Mouse (Mus musculus) limb, embryonic 15.5 days (tissue): ENCODE measurements around the gene Ube2h. TPM values are rescaled to one million over a fixed set of nuclear protein-coding genes. Genes with fewer than 3 reads are reported as not detected.

ENCODE experiments used
- ATAC-seq: fragments of 200-750 bp; cut with Nextera tagmentation; 2 replicates; pipeline ENCODE4 v1.8.0; 2017; ENCODE audit warnings: low read depth, moderate TSS enrichment; ENCODE audit not compliant: insufficient number of reproducible peaks, low FRiP score, low TSS enrichment
- H3K27ac ChIP-seq: fragments of 300-500 bp; sonication (generic); 2 replicates; pipeline ENCODE4 v1.5.1; 2015; ENCODE audit warnings: moderate library complexity, mild to moderate bottlenecking, inconsistent platforms
- H3K27me3 ChIP-seq: fragments of 300-500 bp; sonication (generic); 2 replicates; pipeline ENCODE4 v1.6.1; 2015; ENCODE audit warnings: inconsistent platforms
- H3K36me3 ChIP-seq: fragments of 300-500 bp; sonication (generic); 2 replicates; pipeline ENCODE4 v1.6.1; 2015; ENCODE audit warnings: inconsistent platforms
- H3K4me1 ChIP-seq: fragments of 300-500 bp; sonication (generic); 2 replicates; pipeline ENCODE4 v1.6.1; 2015; ENCODE audit warnings: inconsistent platforms
- H3K4me2 ChIP-seq: fragments of 300-500 bp; sonication (generic); 2 replicates; pipeline ENCODE4 v1.6.1; 2015; ENCODE audit warnings: mild to moderate bottlenecking, inconsistent platforms
- H3K4me3 ChIP-seq: fragments of 300-500 bp; sonication (generic); 2 replicates; pipeline ENCODE4 v1.5.1; 2015; ENCODE audit warnings: mild to moderate bottlenecking, inconsistent platforms
- H3K9ac ChIP-seq: fragments of 300-500 bp; sonication (generic); 2 replicates; pipeline ENCODE4 v1.6.1; 2015; ENCODE audit warnings: inconsistent platforms
- H3K9me3 ChIP-seq: fragments of 300-500 bp; sonication (generic); 2 replicates; pipeline ENCODE4 v1.6.1; 2016; ENCODE audit warnings: inconsistent platforms
- WGBS: fragments of 180-500 bp; shearing (Covaris S2); methylation state at CpG from one replicate; pipeline ENCODE4 v1.1.7; 2015; 5-methylcytosine and 5-hydroxymethylcytosine counted together
- polyA plus RNA-seq: library from polyadenylated mRNA; unstranded; fragments of >200 nt; fragmentation: Nextera tagmentation; extraction: Ambion mirVana; gene quantifications from 2 replicates; pipeline ENCODE4 v1.2.1, GENCODE M21; 2015

Ube2h gene
- polyA plus RNA-seq, 1 experiment from 2014 or later, result 41.8 TPM

DNA sequence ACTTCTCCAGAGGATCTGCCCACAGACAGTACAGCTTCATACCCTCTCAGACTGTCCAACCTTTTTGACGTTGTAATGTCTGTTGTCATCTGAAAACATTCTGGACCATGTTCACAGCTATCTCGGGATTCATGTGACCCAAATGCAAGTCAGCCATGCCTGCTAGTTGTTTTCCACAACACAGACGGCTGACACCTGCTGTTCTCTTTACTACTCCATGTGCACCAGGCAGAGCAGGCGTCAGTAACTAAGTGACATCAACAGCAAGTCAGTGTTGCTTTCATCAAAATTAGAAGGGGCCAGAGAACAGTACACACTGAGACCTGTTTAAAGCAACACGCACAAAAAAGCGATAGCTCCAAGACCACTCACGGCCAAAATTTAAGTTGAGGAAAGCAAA lies 36.9 kb downstream of the Ube2h start:
- Histone ChIP-seq H3K27me3 (no peaks in the 10 kb centered on the region), H3K36me3 (peaks cover 44% of the 10 kb centered on the region), H3K4me1 (peaks cover 7% of the 10 kb centered on the region; the same call in 1 of the 2 replicates), H3K27ac (no peak overlapping the region), H3K4me2 (no peak overlapping the region), H3K9me3 (no peaks in the 10 kb centered on the region), H3K4me3 (no peak overlapping the region), H3K9ac (no peak overlapping the region)
- WGBS, result 86% methylated on average over 7 of the region's 7 CpGs
- no peak for ATAC-seq

DNA sequence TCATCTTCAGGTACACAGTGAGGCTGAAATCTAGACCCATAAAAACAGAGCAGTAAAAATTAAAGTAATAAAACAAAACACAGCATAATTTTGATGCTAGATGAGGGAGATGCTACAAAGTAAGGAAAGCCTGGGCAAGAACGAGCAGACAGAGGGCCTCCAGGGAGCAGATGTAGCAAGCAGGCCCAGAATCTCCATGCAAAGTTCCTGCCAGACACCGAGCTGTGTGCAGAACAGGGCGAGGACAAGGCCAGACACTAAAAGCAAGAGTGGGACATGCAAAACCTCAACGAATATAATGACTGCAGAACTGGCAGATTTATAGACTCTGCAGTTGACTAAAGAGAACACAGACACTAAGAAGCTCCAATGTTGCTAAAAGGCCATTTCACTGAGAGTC lies 38.9 kb downstream of the Ube2h start:
- Histone ChIP-seq H3K27ac (no peak overlapping the region), H3K4me2 (no peak overlapping the region), H3K9ac (no peak overlapping the region), H3K9me3 (no peaks in the 10 kb centered on the region), H3K4me1 (peaks cover 8% of the 10 kb centered on the region; the same call in 1 of the 2 replicates), H3K27me3 (no peaks in the 10 kb centered on the region), H3K4me3 (no peak overlapping the region), H3K36me3 (peaks cover 50% of the 10 kb centered on the region)
- 72% methylated on average over 4 of the region's 4 CpGs for WGBS
- ATAC-seq, result no peak

DNA sequence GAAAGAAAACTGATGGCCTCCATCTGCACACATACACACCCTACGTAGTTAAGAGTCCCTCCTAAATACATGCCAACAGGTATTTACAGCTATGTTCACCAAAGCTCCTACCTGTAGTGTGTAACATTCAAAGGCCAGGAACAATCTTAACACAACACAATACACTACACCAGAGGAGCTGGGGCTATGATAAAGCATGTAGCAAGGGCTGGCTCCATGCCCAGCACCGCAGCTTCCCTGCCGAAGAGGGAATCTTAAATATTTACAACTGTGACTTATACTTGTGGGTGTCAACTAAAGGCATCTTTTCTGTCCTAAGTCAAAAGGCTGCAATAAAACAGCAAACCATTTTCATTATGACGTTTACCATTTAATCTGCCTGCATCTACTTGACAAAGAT lies 41.3 kb downstream of the Ube2h start:
- 52% methylated on average over 4 of the region's 4 CpGs for whole genome bisulfite sequencing
- Histone ChIP-seq H3K9ac (no peak overlapping the region), H3K27ac (no peak overlapping the region)

GRCm38 (mm10) chr6:30259271-30259670 lies 45.1 kb downstream of the Ube2h start:
- Histone ChIP-seq H3K9me3 (no peaks in the 10 kb centered on the region), H3K4me3 (no peak overlapping the region), H3K4me2 (no peak overlapping the region), H3K27ac (0 out of 2 replicates have a peak overlapping the region, but pooled peaks have one; percentile 35), H3K9ac (no peak overlapping the region), H3K4me1 (peaks cover 8% of the 10 kb centered on the region; the same call in 1 of the 2 replicates), H3K27me3 (no peaks in the 10 kb centered on the region), H3K36me3 (peaks cover 37% of the 10 kb centered on the region)
- ATAC-seq, result no peak
- 90% methylated on average over 6 of the region's 6 CpGs for WGBS

More for the DNA sequence above, 41.3 kb downstream of the Ube2h start:
- Histone ChIP-seq H3K4me2 (no peak overlapping the region), H3K9me3 (no peaks in the 10 kb centered on the region), H3K27me3 (no peaks in the 10 kb centered on the region), H3K4me1 (peaks cover 8% of the 10 kb centered on the region; the same call in 1 of the 2 replicates), H3K36me3 (peaks cover 54% of the 10 kb centered on the region), H3K4me3 (no peak overlapping the region)
- ATAC-seq, result no peak

GRCm38 (mm10) chr6:30257962-30258361 lies 46.4 kb downstream of the Ube2h start:
- H3K4me3 ChIP-seq, result no peak overlapping the region
- H3K27ac ChIP-seq, result no peak overlapping the region
- no peaks in the 10 kb centered on the region for H3K27me3 ChIP-seq
- no peak for ATAC-seq
- 81% methylated on average over 1 of the region's 1 CpGs for WGBS
- no peak overlapping the region for H3K9ac ChIP-seq
- peaks cover 6% of the 10 kb centered on the region; the same call in 1 of the 2 replicates for H3K4me1 ChIP-seq
- H3K4me2 ChIP-seq, result no peak overlapping the region
- no peaks in the 10 kb centered on the region for H3K9me3 ChIP-seq
- H3K36me3 ChIP-seq, result peaks cover 38% of the 10 kb centered on the region

GRCm38 (mm10) chr6:30255846-30256245 lies 48.5 kb downstream of the Ube2h start:
- Histone ChIP-seq H3K4me3 (no peak overlapping the region), H3K36me3 (peaks cover 35% of the 10 kb centered on the region)
- WGBS, result 84% methylated on average over 1 of the region's 1 CpGs

DNA sequence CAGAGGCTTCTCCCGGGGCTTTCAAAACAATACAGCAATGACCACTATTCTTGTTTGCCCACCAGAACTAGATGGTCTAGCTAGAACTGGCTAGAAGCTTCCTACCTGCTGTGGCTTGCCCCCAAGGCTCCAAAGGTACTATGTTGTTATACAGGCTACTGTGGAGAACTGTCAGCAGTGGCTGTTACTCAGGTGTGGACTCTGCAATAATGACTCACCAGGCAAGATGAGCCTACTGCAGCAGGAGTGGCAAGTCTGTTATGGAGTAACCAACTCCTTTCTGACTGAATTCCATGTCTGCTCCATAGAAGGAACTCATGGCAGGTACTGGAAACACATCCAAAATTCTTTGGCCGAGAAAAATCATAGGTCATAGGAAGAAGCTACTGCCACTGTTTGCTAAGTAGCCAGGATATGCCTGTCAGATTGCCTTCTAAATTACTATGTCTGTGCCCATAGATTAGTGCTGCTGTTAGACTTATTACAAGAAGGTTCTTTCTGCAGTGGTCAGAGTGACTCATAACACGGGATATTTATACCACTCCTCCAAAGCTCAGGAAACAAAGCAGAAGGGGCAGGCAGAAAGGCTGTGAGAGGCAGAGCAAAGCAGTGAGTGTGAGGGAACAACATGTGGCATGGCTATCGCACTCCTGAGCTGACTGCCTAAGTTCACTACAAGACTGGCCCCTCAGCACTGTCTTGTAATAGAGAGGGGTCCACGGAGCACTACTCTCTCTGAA lies 51.9 kb downstream of the Ube2h start:
- Histone ChIP-seq H3K4me3 (no peak overlapping the region), H3K4me2 (no peak overlapping the region), H3K27me3 (no peaks in the 10 kb centered on the region), H3K27ac (no peak overlapping the region), H3K9me3 (no peaks in the 10 kb centered on the region), H3K9ac (no peak overlapping the region), H3K36me3 (peaks cover 14% of the 10 kb centered on the region; the same call in 1 of the 2 replicates), H3K4me1 (peaks cover 5% of the 10 kb centered on the region; the same call in 1 of the 2 replicates)
- WGBS, result 90% methylated on average over 5 of the region's 5 CpGs
- no peak for ATAC-seq

More at GRCm38 (mm10) chr6:30255846-30256245, 48.5 kb downstream of the Ube2h start:
- Histone ChIP-seq H3K27me3 (no peaks in the 10 kb centered on the region), H3K4me2 (no peak overlapping the region), H3K9me3 (no peaks in the 10 kb centered on the region), H3K27ac (no peak overlapping the region), H3K9ac (no peak overlapping the region), H3K4me1 (no peaks in the 10 kb centered on the region)
- no peak for ATAC-seq

- H3K36me3 ChIP-seq, result peaks cover 12% of the 10 kb centered on the region; the same call in 1 of the 2 replicates
- WGBS, result 61% methylated on average over 3 of the region's 3 CpGs
- no peak overlapping the region for H3K9ac ChIP-seq
- no peak overlapping the region for H3K4me2 ChIP-seq
- H3K27me3 ChIP-seq, result no peaks in the 10 kb centered on the region
- ATAC-seq, result no peak
- H3K4me1 ChIP-seq, result peaks cover 5% of the 10 kb centered on the region; the same call in 1 of the 2 replicates
- peak overlapping the region; percentile 64; the same call in 1 of the 2 replicates for H3K27ac ChIP-seq
- H3K4me3 ChIP-seq, result no peak overlapping the region
- no peaks in the 10 kb centered on the region for H3K9me3 ChIP-seq
Observed at GRCm38 (mm10) chr6:30248708-30249107, 55.6 kb downstream of the Ube2h start.

- Histone ChIP-seq H3K4me1 (peaks cover 5% of the 10 kb centered on the region; the same call in 1 of the 2 replicates), H3K27ac (no peak overlapping the region), H3K9ac (no peak overlapping the region), H3K27me3 (no peaks in the 10 kb centered on the region), H3K4me3 (no peak overlapping the region), H3K4me2 (no peak overlapping the region), H3K9me3 (no peaks in the 10 kb centered on the region), H3K36me3 (0 out of 2 replicates have a peak, but pooled peaks cover under 1% of the 10 kb centered on the region)
- ATAC-seq, result no peak
- 88% methylated on average over 5 of the region's 5 CpGs for WGBS
Observed at GRCm38 (mm10) chr6:30245940-30246339, 58.4 kb downstream of the Ube2h start.

DNA sequence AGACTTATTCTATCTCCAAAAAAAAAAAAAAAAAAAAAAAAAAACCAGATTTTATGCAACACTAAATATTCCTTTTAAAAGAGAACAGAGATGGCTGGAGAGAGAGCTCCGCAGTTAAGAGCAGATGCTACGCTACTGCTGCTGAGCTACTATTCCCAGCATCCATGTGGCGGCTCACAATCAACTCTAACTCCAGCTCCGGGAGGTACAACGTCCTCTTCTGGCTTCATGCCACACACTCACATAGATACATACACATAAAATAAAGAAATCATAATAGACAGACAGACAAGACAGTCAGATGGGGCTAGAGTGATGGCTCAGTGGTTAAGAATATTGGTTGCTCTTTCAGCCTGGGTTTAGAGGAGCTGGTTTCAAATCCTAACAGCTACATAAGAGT lies 58.9 kb downstream of the Ube2h start:
- no peaks in the 10 kb centered on the region for H3K9me3 ChIP-seq
- H3K4me2 ChIP-seq, result no peak overlapping the region

DNA sequence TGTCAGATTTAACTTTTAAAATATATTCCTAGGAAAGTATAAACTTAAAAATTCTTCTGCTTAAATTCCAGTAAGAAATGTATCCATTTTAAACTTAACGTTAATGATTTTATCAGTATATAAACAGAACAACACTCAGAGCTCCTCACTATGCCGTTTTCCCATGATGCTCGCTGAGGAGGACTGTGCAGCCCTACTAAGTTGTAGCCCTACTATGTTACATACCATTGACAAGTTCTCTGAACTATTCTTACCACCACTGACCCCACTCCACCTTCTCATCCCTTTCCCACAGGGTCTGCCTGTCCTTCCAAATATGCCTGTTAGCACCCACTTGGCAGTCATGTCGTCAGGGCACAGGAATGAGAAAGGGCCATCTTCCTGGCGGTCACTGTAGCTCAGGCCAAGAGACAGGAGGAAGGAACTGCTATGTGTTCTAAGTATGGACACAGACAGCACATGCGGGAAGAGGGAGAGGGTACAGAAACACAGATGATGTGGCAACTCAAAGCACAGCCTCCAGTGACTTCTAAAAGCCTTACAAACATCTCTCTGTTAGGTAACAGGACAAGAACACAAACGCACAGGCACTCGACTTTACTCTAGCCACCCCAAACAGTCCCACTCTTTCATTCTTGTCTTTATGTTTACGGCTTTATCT lies 60.9 kb downstream of the Ube2h start:
- Histone ChIP-seq H3K36me3 (peaks cover 22% of the 10 kb centered on the region), H3K4me2 (no peak overlapping the region), H3K27ac (no peak overlapping the region), H3K27me3 (no peaks in the 10 kb centered on the region), H3K4me1 (no peaks in the 10 kb centered on the region), H3K4me3 (no peak overlapping the region), H3K9me3 (no peaks in the 10 kb centered on the region), H3K9ac (no peak overlapping the region)
- WGBS, result 90% methylated on average over 9 of the region's 9 CpGs
- ATAC-seq, result no peak

More for the DNA sequence above, 58.9 kb downstream of the Ube2h start:
- H3K36me3 ChIP-seq, result peaks cover 6% of the 10 kb centered on the region; the same call in 1 of the 2 replicates
- no peak overlapping the region for H3K9ac ChIP-seq
- no peak overlapping the region for H3K27ac ChIP-seq
- WGBS, result 95% methylated on average over 5 of the region's 5 CpGs
- no peak for ATAC-seq
- no peaks in the 10 kb centered on the region for H3K27me3 ChIP-seq
- no peak overlapping the region for H3K4me3 ChIP-seq
- H3K4me1 ChIP-seq, result peaks cover 5% of the 10 kb centered on the region; the same call in 1 of the 2 replicates

GRCm38 (mm10) chr6:30242928-30243327 lies 61.4 kb downstream of the Ube2h start:
- Histone ChIP-seq H3K4me3 (no peak overlapping the region), H3K27me3 (no peaks in the 10 kb centered on the region), H3K9me3 (no peaks in the 10 kb centered on the region), H3K36me3 (peaks cover 22% of the 10 kb centered on the region), H3K9ac (no peak overlapping the region), H3K4me1 (no peaks in the 10 kb centered on the region), H3K4me2 (no peak overlapping the region), H3K27ac (no peak overlapping the region)
- 71% methylated on average over 4 of the region's 4 CpGs for WGBS
- ATAC-seq, result no peak
